Comparison of ENCODE assay signal across 9 mouse cellular contexts in genomic region chr7:100911246-100911770, GRCm38 (mm10). TPM values are rescaled to one million over a fixed set of nuclear protein-coding genes. Genes with fewer than 3 reads are reported as not detected.
DNase-seq lines count a peak whose midpoint lies in the region; ATAC-seq and TF ChIP-seq lines count a peak whose summit lies in the region.
"Had no signal": no experiment of that assay in that cellular context is flagged by ENCODE, and none has a peak within 500 bp of the region (broad histone marks: within the 10 kb centered on the region; RNA-seq: fewer than 3 reads in every experiment).

No protein-coding gene starts in this region.

- H3K9ac ChIP-seq in midbrain, embryonic 16.5 days (ENCODE audit: low read depth, low read length), result no peak overlapping the region
- no peak overlapping the region for H3K9ac ChIP-seq in kidney, postnatal 0 days (ENCODE audit: low read depth, low read length)
- no peak overlapping the region; the same call in 1 of the 2 replicates for H3K9ac ChIP-seq in midbrain, embryonic 14.5 days (replicated peaks; ENCODE audit: low read length)

- TF ChIP-seq CTCF in kidney, postnatal 0 days (IDR thresholded peaks at IDR 0.05; ENCODE audit: low read depth), result no peak

- H3K27me3 ChIP-seq in midbrain, embryonic 10.5 days (ENCODE audit: low read depth, poor library complexity, severe bottlenecking), result no peaks in the 10 kb centered on the region
- H3K27me3 ChIP-seq in midbrain, embryonic 16.5 days (ENCODE audit: control insufficient read depth, insufficient read depth, low read depth, low read length), result no peaks in the 10 kb centered on the region
- H3K27me3 ChIP-seq in heart, embryonic 10.5 days (ENCODE audit: insufficient read depth, poor library complexity, severe bottlenecking), result no peaks in the 10 kb centered on the region
- H3K27me3 ChIP-seq in kidney, postnatal 0 days (ENCODE audit: insufficient read depth, low read length), result no peaks in the 10 kb centered on the region
- H3K27me3 ChIP-seq in midbrain, embryonic 14.5 days (ENCODE audit: control insufficient read depth, insufficient read depth, low read length), result no peaks in the 10 kb centered on the region

- H3K4me3 ChIP-seq in midbrain, embryonic 10.5 days, result peak overlapping the region; percentile 38
- H3K4me3 ChIP-seq in midbrain, embryonic 16.5 days (ENCODE audit: low read depth, low read length), result no peak overlapping the region
- peak overlapping the region; percentile 40 for H3K4me3 ChIP-seq in heart, embryonic 10.5 days
- no peak overlapping the region for H3K4me3 ChIP-seq in kidney, postnatal 0 days (replicated peaks; ENCODE audit: low read depth, low read length)
- H3K4me3 ChIP-seq in midbrain, embryonic 14.5 days (replicated peaks; ENCODE audit: low read depth, low read length), result no peak overlapping the region

- DNase-seq in midbrain, embryonic 10.5 days (ENCODE audit: low spot score), result peak; percentile 88
- DNase-seq in heart, embryonic 10.5 days (ENCODE audit: low spot score), result no peak
- DNase-seq in kidney, postnatal 0 days (ENCODE audit: low spot score), result peak; percentile 79
- DNase-seq in midbrain, embryonic 14.5 days, result peak; percentile 52
- no peak for DNase-seq in urinary bladder, postnatal 14 days (ENCODE audit: low spot score)
- no peak for DNase-seq in cerebellum, postnatal 14 days
- DNase-seq in thymus, postnatal 25 days, result no peak

- H3K36me3 ChIP-seq in midbrain, embryonic 10.5 days, result peaks cover 50% of the 10 kb centered on the region
- H3K36me3 ChIP-seq in midbrain, embryonic 16.5 days (ENCODE audit: control insufficient read depth, insufficient read depth, low read length), result no peaks in the 10 kb centered on the region
- H3K36me3 ChIP-seq in heart, embryonic 10.5 days, result peaks cover 17% of the 10 kb centered on the region
- peaks cover 5% of the 10 kb centered on the region for H3K36me3 ChIP-seq in kidney, postnatal 0 days (ENCODE audit: insufficient read depth, low read length)
- H3K36me3 ChIP-seq in midbrain, embryonic 14.5 days (ENCODE audit: control insufficient read depth, insufficient read depth, low read length), result no peaks in the 10 kb centered on the region
- H3K36me3 ChIP-seq: G1E had no signal

- H3K4me2 ChIP-seq in midbrain, embryonic 16.5 days (ENCODE audit: low read length), result no peak overlapping the region
- peak overlapping the region; percentile 23; the same call in 1 of the 2 replicates for H3K4me2 ChIP-seq in kidney, postnatal 0 days (ENCODE audit: low read length)
- H3K4me2 ChIP-seq in midbrain, embryonic 14.5 days (ENCODE audit: low read length), result no peak overlapping the region

- ATAC-seq in midbrain, embryonic 16.5 days, result no peak
- peak; percentile 68 for ATAC-seq in kidney, postnatal 0 days (replicated peaks; ENCODE audit: low FRiP score, low read depth)
- peak; percentile 28; the same call in 1 of the 2 replicates for ATAC-seq in midbrain, embryonic 14.5 days (ENCODE audit: low FRiP score, low TSS enrichment)

- H3K9me3 ChIP-seq in midbrain, embryonic 10.5 days (replicated peaks), result no peaks in the 10 kb centered on the region
- no peaks in the 10 kb centered on the region for H3K9me3 ChIP-seq in midbrain, embryonic 16.5 days (replicated peaks; ENCODE audit: control insufficient read depth, low read length, poor library complexity, severe bottlenecking)
- H3K9me3 ChIP-seq in heart, embryonic 10.5 days, result no peaks in the 10 kb centered on the region
- no peaks in the 10 kb centered on the region for H3K9me3 ChIP-seq in kidney, postnatal 0 days (replicated peaks; ENCODE audit: low read length)
- no peaks in the 10 kb centered on the region for H3K9me3 ChIP-seq in midbrain, embryonic 14.5 days (ENCODE audit: control insufficient read depth, low read length)
- H3K9me3 ChIP-seq: G1E had no signal

- 0% methylated on average over 2 of the region's 2 CpGs for WGBS in midbrain, embryonic 10.5 days
- WGBS in midbrain, embryonic 16.5 days, result 10% methylated on average over 2 of the region's 2 CpGs
- 7% methylated on average over 2 of the region's 2 CpGs for WGBS in heart, embryonic 10.5 days
- 10% methylated on average over 2 of the region's 2 CpGs for WGBS in kidney, postnatal 0 days
- WGBS in midbrain, embryonic 14.5 days, result 7% methylated on average over 2 of the region's 2 CpGs

- H3K4me1 ChIP-seq in midbrain, embryonic 10.5 days, result peaks cover 74% of the 10 kb centered on the region
- peaks cover 7% of the 10 kb centered on the region for H3K4me1 ChIP-seq in midbrain, embryonic 16.5 days (ENCODE audit: control insufficient read depth, insufficient read depth, low read length)
- H3K4me1 ChIP-seq in heart, embryonic 10.5 days, result peaks cover 97% of the 10 kb centered on the region
- peaks cover 56% of the 10 kb centered on the region for H3K4me1 ChIP-seq in kidney, postnatal 0 days (replicated peaks; ENCODE audit: insufficient read depth, low read length)
- H3K4me1 ChIP-seq in midbrain, embryonic 14.5 days (ENCODE audit: control insufficient read depth, insufficient read depth, low read length), result peaks cover 12% of the 10 kb centered on the region

- peak overlapping the region; percentile 88 for H3K27ac ChIP-seq in midbrain, embryonic 10.5 days (replicated peaks)
- H3K27ac ChIP-seq in midbrain, embryonic 16.5 days (ENCODE audit: low read length), result no peak overlapping the region
- H3K27ac ChIP-seq in heart, embryonic 10.5 days, result peak overlapping the region; percentile 84
- H3K27ac ChIP-seq in kidney, postnatal 0 days, result peak overlapping the region; percentile 82
- H3K27ac ChIP-seq in midbrain, embryonic 14.5 days (replicated peaks; ENCODE audit: low read depth, low read length), result no peak overlapping the region

RNA-seq across cellular contexts. Expression of gene Arhgef17, which starts 20.6 kb away (rescaled TPM):
- polyA plus RNA-seq in midbrain, embryonic 10.5 days (2016; fragmentation: Nextera tagmentation; extraction: Ambion mirVana), result 6.4 and 7.1 TPM in 2 replicates
- polyA plus RNA-seq in midbrain, embryonic 16.5 days (2015; fragmentation: Nextera tagmentation; extraction: Ambion mirVana), result 13.8 and 17.6 TPM in 2 replicates
- polyA plus RNA-seq in heart, embryonic 10.5 days (2016; fragmentation: Nextera tagmentation; extraction: Ambion mirVana), result 7.9 and 10.1 TPM in 2 replicates
- 7.8 and 8.1 TPM in 2 replicates for polyA plus RNA-seq in kidney, postnatal 0 days (2015; fragmentation: Nextera tagmentation; extraction: Ambion mirVana)
- polyA plus RNA-seq in midbrain, embryonic 14.5 days (2014; fragmentation: Nextera tagmentation; extraction: Ambion mirVana), result 12.1 and 13.2 TPM in 2 replicates

RNA-seq across cellular contexts. Expression of gene Relt, which starts 48.1 kb away (rescaled TPM):
- polyA plus RNA-seq in midbrain, embryonic 10.5 days (2016; fragmentation: Nextera tagmentation; extraction: Ambion mirVana), result 4.3 and 5.2 TPM in 2 replicates
- 5.0 and 5.4 TPM in 2 replicates for polyA plus RNA-seq in midbrain, embryonic 16.5 days (2015; fragmentation: Nextera tagmentation; extraction: Ambion mirVana)
- 4.4 and 5.3 TPM in 2 replicates for polyA plus RNA-seq in heart, embryonic 10.5 days (2016; fragmentation: Nextera tagmentation; extraction: Ambion mirVana)
- polyA plus RNA-seq in kidney, postnatal 0 days (2015; fragmentation: Nextera tagmentation; extraction: Ambion mirVana), result 2.1 and 2.3 TPM in 2 replicates
- polyA plus RNA-seq in midbrain, embryonic 14.5 days (2014; fragmentation: Nextera tagmentation; extraction: Ambion mirVana), result 3.9 and 4.5 TPM in 2 replicates

Comparison
In these comparisons a context has a peak if more than half of its experiments do, and no peak if none do; other contexts are left out.
1. H3K27ac ChIP-seq: peak in midbrain, embryonic 10.5 days (single experiment), heart, embryonic 10.5 days (single experiment) and kidney, postnatal 0 days (single experiment); none in midbrain, embryonic 16.5 days (single experiment) and midbrain, embryonic 14.5 days (single experiment).
2. H3K4me3 ChIP-seq: peak in midbrain, embryonic 10.5 days (single experiment) and heart, embryonic 10.5 days (single experiment); none in midbrain, embryonic 16.5 days (single experiment), kidney, postnatal 0 days (single experiment) and midbrain, embryonic 14.5 days (single experiment).
3. DNase-seq: peak in midbrain, embryonic 10.5 days (single experiment), kidney, postnatal 0 days (single experiment) and midbrain, embryonic 14.5 days (single experiment); none in heart, embryonic 10.5 days (single experiment), urinary bladder, postnatal 14 days (single experiment), cerebellum, postnatal 14 days (0 of 2) and thymus, postnatal 25 days (single experiment).